Mouse (Mus musculus) 416B (cell line): ENCODE measurements at regions not wholly inside any gene's neighbourhood (a gene's known extent, or its start where the extent isn't known, plus 50 kb on each side); places are given as distances from the start of the nearest gene placed in this dataset.
A peak's percentile ranks its signal among the peaks of the same experiment; 100 is the strongest.

ENCODE experiments used
- DNase-seq: peaks from one replicate; pipeline ENCODE4 v3.0.0; 2011; ENCODE audit warnings: low read depth

DNA sequence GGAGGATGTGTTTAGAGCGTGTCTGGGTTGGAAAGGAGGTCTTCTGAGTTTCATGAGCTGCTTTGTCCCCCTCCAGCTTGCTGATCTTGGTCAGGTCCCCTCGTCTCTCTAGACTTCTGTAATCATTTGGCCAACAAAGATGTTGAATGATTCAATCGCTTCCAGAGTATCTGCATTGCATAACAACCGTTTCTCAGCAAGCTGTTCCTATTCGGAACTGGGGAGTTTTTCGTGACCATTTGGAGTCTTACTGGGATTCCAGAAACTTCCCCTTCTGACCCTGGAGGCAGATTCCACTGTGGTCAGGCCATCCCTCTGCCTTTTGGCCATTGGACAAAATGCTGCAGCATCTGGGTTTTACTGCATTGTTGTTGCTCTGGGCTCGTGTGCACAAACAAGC, 93.4 kb upstream of the Cops8 start:
- DNase-seq = no peak

DNA sequence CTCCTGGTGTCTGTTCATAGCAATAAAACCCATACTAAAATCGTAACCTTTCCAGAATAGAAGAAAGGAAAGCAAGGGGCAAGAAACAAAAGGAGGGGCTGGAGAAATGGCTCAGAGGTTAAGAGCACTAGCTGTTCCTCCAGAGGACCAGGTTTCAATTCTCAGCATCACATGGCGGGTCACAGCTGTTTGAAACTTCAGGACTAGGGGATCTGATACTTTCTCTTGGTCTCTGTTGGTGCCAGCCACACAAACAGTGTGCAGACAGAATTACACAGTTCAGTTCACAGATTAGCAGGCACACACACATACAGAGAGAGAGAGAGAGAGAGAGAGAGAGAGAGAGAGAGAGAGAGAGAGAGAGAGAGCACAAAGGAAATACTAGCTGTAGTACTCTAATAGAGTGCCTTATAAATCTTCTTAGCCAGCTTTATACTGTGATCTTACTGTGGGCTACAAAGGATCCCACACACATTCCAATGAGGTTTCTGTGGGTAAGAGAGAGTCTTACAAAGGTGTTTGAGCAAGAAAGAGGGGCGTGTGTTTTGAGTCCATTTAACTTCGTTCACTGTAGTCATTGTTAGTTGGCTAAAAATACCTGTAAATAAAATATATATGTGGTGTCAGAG, 89.2 kb upstream of the Cops8 start:
- no peak for DNase-seq

DNA sequence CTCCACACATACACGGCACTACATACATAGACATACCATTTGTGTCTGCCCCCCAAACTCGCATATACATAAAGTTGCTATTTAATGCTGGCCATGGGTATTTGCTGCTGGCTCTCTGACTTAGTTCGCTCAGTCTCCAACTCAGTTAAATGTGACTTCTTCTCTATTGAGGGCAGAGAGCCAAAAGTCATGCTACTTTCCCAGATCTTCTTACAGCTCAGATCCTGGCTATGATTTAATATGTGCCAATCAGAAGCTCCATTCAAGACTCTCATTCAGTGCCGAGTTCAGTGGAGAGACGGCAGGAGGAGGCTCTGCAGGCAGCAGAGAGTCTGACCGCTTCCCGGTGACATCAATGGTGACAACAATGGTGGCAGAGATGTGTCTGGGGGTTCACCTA, 88.6 kb upstream of the Cops8 start:
- no peak for DNase-seq

DNA sequence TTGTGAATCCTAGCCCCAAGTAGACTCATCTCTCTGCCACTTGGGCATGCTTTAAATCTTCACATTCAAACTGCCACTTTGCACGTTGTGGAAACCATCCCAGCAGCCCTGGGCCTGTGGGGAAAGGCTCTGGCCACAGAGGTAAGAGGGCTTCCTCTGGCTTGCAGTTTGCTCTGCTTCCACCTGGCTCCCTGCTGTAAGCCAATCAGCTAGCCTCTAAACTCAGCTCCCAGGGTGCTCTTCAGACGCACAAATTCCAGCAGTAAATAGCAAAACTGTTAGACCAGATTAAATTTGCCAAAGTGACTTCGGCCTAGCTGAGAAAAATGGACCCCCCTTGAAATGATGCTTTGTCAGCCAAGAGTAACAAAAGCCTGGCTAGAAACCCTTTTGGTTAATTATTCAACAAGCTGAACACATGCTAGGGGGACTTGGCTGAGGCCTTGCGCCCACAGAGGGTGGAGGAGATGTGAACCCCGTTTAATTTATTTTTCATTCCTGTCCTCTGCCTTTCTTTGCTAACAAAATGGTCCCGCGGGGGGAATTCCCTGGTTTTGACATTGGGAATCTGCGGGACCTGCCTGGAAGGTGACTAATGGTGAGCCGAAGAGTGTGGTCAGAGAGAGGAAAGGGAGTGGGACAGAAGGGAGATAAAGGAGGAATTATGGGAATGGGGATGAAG, 84.1 kb upstream of the Cops8 start:
- DNase-seq = no peak

DNA sequence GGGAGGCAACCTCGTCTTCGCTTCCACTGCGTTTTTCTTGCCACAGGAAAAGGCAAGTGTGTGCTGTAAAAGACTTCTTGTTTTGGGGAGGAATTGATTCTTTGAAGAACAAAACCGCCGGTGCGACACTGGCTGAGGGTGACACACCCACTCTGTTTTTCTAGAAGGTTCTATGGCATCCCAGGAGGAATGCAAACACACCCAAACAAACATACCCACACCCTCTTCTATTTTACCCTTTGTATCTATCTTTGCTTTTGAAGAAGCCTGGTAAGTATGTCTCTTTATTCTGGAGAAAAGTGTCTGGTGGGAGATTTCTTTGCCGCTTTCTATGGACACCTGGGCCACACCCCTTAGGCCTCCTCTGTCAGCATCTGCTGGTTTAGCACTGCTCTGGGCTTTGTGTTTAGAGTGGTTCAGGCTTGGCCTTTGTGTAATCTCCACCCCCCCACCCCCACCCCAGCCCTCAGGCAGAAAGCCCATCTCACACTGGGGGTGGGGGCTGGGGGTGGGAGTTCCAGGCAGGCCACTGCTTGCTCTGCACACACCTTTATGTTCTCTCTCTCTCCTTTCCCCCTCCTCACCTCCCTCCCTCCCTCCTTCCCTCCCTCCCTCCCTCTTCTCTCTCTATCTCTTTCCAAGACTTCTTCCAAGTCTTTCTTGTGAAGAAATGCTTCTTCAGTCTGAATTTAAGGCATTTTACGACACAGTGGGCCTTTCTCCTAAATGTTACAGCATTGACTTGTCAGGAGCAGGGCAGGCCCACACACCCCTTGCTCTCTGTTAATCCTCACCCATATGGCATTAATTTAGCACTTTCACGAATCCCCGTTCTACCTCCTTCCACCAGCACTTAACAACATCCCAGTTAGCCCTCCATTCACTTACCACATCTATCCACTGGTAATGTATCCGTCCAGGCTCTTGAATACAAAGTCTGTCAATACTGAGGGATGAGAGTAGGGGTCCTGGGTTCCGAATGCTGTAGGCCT, 83.2 kb upstream of the Cops8 start:
- DNase-seq = no peak

DNA sequence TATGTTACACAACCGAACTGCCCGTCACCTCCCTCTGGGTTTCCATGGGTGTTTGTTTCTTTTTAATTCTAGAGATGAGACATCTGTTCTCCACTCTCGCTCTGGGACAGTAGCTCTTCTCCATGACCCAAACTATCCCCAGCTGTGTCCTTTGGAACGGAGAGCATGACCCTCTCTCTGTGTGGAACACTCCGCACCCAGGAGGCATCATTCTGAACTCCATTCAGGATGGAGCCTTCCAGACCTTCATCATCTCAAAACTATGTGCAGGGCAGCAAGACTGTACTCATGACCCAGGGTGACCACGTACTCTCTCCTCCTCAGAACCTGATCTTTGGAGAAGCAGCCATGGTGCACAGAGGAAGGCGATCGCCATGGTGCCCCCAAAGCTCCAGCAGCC, 80.5 kb upstream of the Cops8 start:
- DNase-seq = no peak

DNA sequence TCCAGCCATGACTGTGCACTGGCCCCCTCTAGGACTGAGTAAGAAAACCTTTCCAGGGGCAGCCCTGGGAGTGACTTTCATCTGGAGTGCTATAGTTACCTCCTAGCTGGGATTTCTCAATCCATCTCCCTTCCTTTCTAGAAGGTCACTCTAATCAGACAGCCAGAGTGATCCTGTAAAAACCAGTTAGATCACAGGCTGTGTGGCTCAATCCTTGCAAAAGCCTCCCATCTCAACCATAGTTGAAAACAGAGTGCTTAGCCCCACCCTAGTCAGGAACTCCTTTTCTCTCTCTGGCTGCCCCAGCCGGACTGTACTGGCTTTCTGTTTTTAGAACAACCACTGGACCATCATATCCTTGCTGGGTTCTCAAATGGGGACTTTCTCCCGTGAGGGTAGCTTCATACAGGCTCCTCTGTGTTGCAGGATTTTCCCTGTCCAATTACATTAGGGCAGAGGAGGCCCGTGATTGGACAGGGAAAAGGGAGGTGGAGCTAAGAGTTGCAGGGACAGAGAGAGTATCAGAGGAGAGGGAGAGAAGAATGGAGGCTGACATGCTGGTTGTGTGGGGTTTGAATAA, 78.0 kb upstream of the Cops8 start:
- no peak for DNase-seq

DNA sequence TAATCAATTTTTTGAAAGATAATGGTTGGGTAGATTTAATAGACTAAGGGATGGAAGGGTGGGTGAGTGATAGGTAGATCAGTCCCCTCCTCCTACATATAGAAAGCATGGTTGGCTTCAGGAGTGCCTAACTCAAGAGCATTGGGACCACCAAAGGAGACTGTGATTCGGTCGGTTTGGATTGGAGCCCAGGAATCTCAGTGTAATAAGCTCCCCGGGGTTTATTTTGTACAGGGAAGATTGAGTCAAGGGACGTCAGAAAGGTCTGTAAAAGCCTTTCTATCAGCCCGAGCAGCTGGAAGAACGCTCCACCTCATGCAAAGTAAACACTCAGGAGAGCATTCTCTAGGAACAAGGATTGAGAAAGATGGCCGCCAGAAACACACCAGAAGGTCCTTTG, 76.5 kb upstream of the Cops8 start:
- no peak for DNase-seq

DNA sequence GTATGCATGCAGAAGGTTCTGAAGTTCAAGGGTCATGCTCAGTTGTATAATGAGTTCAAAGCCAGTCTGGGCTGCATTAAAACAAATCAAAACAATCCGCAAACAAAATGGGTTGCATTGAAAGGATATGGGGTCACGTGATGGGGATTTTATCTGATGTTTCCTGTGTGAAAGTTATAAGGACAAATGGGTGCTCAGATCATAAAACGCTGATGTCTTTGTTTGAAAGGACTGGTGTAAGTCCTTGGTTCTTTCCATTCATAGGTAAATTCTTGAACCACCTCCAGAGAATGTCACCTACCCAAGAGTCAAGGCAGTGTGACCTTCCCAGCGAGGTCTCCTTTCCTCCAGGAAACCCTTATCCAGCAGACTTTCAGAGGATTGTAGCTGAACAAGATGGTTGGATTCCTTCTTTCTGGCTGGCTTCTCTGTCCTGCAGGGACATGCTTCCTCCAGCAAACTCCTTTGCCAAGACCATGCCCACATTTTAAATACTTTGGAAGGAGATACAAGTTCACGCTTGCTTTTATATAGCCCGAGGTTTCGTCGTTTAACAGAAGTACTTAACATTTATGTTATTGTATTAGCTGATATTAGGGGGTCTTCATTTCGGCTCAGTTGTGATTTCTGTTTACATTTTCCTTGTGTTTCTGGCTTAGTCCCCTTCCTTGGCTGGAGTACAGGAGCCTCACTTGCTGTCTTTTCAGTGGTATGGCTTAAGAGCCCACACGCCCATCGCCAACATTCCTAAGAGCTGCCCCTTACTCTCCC, 74.6 kb upstream of the Cops8 start:
- no peak for DNase-seq

DNA sequence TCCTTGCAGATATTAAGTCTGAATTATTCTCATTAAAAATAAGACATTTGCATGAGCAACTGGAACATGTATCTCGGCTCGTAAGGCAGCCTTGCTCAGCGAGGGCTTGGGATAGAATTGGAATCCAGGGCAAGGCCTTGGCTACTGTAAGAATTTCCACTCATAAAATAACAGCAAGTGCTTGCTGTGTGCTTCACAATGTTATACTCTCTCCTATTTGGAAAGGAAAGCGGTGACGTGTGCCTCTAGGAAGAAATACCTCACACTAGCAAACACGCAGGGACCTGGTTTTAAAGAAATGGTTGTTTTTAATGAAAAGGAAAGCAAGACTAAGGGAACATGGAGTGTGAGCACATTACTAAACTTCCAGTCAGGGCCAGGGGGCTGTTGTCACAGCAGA, 69.3 kb upstream of the Cops8 start:
- no peak for DNase-seq

DNA sequence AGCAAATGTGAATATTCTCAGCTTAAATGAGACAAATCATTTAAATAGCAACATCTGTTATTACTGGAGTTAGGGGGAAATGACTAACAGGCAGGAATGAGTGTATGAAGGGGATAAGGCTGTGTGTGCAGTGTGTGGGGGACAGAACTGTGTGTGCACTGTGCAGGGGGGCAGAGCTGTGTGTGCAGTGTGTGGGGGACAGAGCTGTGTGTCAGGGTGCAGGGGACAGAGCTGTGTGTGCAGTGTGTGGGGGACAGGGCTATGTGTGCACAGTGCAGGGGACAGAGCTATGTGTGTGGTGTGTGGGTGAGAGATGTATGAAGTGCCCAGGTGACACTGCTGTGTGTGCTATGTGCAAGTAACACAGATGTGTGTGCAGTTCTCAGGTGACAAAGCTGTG, 66.7 kb upstream of the Cops8 start:
- DNase-seq = peak; percentile 9

DNA sequence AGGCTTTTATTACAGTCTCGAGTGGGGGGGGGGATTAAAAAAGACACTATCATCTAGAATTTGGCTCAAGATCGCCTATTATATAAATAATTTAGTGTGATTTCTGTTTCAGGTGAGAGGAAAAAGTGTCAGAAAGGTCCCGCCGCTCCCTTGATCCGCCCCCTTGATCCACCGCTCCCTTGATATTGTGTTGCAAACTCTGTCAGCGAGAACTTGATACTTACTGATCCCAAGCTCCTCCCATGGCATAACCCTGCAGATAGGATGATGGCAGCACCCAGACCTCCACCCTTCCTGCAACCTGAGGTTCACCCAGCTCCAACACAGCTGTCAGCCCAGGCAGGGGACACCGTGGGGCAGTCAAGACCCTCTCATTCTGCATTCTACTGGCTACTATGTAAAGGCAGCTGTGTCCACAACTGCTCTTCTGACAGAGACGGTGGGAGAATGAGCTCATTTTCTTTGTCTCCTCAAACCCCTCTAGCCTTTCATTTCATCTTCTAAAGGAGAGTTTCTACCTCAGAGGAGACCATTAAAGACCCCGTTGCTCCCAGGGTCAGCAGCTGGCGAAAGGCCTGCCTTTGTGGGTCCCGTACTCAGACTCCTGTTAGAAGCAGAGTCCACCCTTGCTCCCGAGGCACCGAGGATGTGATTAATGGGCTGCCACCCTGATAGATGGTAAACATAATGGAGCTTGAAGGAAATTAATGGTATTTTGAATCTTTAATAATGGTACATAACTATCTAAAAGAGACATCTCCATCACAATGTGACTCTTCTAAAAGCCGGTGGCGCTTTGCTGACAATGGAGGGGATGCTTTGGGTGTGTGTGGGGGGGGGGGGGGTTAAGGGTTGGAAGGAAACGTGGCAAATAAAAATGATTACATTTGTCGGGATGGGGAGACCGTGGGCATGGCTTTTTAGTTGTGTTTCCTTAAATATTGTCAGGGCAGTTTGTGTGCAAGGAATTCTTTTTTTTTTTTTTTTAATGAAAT, 58.7 kb upstream of the Cops8 start:
- DNase-seq = no peak

DNA sequence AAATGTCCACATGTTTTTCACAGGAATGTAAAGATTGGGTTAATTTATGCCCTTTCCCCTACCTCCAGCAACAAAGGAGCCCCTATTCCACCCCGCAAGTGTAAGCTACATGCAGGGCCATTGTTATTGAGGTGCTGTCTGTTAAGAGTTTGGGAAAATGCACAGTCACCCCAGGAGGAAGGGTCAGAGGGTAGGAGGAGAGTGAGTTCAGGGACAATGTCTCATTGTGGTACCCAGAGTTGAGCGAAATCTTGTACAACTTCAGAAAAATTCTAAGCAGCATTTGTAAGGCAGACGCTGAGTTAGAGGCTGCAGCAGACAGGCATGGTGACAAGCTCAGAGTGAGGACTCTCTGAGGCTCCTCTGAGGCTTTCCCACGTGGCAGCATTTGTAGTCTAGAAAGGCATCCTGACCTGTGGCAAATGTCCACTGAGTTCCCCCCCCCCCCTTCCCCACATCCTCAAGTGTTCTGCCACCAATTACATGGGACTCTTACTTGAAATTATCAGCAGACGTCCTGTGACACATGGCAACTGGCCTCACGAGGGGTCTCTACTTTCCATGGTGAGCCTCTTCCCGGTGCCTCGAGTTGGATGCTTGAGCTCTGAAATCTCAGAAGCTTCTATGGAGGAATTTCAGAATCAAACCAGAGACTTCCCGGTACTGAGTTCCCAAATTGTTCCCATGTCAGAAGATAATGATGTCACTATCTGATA, 57.8 kb upstream of the Cops8 start:
- DNase-seq = no peak

DNA sequence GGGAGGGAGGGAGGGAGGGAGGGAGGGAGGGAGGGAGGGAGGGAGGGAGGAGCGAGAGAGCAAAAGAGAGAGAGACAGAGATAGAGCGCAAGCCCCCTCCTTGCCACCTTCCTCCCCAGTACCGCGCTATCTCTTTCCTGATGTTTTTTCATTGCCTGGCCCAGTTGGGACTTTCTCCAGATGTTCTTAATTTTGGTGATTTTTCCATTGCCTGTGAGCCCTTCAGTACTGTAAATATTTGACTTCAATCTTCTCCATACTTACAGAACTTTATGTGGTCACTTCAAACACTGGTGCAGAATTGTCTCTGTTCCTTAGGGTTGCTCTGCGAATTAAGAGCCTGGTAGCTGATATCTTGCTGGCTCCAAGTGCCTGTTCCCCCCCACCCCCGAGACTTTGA, 50.1 kb upstream of the Cops8 start:
- DNase-seq = no peak
